Mouse (Mus musculus) E14TG2a.4 (cell line): ENCODE measurements around the gene Erbb4.

ENCODE experiments used
- CTCF ChIP-seq: conservative IDR thresholded peaks from 2 replicates; pipeline ENCODE4 v1.5.1; 2014; ENCODE audit warnings: low read length
- NANOG ChIP-seq: IDR thresholded peaks from 2 replicates; pipeline ENCODE4 v1.6.1; 2014; ENCODE audit warnings: borderline replicate concordance, low read length, mixed read lengths
- POU5F1 ChIP-seq: IDR thresholded peaks from 2 replicates; pipeline ENCODE4 v1.6.1; 2014; ENCODE audit warnings: low read length, borderline replicate concordance

DNA sequence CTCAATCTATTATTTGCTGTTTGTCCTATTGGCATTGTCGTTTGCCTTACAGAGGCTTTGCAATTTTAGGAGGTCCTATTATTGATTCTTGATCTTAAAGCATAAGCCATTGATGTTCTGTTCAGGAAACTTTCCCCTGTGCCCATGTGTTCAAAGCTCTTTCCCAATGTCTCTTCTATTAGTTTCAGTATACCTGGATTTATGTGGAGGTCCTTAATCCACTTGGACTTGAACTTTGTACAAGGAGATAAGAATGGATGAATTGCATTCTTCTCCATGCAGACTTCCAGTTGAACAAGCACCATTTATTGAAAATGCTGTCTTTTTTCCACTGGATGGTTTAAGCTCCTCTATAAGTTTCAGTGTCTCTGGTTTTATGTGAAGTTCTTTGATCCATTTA lies 536.9 kb downstream of the Erbb4 start:
- no peak for TF ChIP-seq CTCF
- TF ChIP-seq NANOG, result no peak
- no peak for TF ChIP-seq POU5F1
